Mouse (Mus musculus) retina, embryonic 14.5 days (tissue): ENCODE measurements around the gene Bcl9.
A peak's percentile ranks its signal among the peaks of the same experiment; 100 is the strongest.

Experiments
- DNase-seq: peaks from one replicate; pipeline ENCODE4 v3.0.0-alpha.2; 2015; ENCODE audit warnings: low spot score

Bcl9 gene

DNA sequence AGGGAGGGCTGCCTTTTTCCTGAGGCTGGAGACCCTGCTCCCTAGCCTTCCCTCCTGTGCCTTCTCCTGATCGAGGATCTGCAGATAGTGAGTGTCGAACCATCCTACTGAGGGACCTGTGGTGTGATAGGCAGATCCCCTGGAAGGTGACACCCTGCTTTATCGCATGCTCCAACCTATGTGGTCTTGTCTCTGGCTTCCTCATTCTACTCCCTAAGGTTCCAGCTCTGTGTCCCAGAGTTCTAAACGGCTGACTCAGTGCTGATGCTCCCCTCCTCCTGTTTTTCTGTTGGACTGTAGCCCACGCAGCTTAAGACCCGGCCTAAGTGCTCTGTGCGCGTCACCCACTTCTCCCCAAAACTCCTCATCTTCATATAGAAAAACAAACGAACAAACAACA lies 65.9 kb downstream of the Bcl9 start:
- no peak for DNase-seq

DNA sequence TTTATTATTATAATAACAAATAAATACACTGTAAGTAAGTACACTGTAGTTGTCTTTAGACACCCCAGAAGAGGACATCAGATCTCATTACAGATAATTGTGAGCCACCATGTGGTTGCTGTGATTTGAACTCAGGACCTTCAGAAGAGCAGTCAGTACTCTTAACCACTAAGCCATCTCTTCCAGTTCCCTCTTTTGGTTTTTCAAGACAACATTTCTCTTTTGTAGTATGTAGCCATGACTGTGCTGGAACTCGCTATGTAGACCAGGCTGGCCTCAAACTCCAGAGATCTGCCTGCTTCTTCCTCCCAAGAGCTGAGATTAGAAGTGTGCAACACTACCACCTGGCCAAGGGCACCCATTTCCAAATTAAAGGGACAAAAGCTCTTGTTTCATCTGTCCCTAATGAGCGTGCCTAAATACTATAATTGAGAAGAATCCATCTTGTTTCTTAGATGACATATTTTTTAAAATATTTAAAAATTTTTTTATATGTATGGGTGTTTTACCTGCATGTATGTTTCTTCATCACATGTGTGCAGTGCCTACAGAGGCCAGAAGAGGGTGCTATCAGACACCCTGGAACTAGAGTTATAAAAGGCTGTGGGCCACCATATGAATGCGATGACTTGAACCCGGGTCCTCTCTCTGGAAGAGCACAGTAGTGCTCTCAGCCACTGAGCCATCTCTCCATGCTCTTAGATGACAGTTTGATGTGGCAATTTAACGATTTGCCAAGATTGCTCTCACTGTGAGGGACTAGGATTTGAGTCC lies 66.9 kb downstream of the Bcl9 start:
- DNase-seq, result no peak

DNA sequence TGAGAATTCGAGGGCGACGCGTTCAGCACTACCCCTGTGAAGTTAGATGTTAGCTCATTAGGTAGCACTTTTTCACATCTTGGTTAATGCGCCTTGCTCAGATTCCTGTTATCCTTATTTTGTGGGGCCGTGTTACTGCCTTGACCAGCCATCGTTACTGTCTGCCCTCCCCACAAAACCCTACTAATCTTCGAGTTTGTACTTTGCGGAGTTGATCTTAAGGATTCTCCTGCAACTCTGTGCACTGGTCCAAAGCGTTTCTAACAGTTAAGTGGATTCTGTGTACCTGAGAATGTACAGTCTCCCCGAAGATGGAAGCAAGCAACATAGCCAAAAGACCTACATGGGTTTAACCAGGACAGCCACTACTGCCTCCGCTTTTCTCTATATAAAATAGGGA lies 69.3 kb downstream of the Bcl9 start:
- no peak for DNase-seq

DNA sequence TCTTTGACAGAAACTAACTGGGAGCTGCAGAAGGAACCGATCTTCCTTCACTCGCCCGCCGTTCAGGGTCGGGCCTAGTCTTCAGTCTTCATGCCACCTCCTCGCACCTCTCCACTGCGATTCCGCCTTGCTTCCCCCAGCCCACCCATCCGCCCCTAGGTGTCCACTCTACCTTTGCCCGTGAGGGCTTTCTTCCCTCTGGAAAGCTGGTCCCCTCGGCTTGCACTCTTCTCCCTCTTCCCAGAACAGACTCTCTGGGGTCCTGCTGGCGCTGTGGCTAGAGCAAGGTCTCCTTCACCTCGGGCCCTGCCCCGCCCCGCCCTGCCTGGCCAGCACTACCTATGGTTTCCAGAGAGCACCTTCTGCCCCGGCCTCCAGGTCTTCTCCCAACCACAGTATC lies 69.7 kb downstream of the Bcl9 start:
- no peak for DNase-seq

DNA sequence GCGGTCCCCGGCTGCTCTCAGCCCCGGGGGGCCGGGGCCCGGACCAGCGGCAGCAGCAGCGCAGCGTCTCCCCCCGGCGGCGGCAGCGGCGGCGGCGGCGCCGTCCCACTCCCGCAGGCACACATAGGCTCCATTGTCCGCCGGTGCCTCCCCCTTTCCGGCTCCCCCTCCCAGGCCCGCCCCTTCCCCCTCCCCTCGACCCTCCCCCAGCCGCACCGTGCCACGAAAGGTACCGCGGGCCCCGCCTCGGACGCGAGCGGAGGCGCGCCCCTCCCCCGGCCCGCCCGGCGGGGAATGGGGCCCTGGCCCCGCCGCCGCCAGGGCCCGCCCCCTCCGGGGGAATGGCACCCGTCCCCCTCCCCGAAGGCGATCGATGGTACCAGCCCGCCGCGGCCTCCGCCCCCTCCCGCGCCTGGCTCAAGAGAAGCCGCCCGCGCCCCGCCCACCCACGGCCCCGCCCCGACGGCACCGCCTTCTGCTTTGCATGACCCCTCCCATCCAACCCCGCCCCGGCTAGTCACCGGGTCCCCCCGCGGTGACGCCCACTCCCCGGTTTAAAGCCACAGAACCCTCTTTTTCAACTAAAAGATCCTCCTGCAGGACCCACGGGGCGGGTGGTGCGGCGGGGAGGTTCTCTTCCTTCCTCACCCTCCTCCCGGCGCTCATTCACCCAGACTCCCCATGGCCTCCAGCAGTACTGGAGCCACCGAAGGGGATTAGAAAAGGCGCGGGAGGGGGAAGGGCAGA lies 70.3 kb downstream of the Bcl9 start:
- peak; percentile 94 for DNase-seq

DNA sequence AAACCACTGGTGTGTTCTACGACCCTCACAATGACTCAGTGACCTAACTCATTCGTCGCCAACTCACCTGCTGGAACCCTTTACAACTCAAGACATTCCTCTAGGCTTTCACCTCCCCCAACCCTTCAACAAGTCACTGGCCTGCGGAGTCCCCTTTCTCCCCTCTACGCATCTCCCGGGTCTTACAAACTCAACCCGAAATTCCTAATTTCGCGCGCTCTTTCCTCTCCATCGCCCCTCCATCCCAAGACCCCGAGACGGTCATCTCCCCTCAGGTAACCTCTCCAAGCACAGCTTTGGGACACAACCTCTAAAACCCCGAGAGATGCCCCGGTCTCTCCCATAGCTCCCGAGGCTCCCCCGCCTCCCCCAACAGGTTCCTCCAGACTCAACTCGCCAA lies 71.0 kb downstream of the Bcl9 start:
- DNase-seq, result peak; percentile 40

DNA sequence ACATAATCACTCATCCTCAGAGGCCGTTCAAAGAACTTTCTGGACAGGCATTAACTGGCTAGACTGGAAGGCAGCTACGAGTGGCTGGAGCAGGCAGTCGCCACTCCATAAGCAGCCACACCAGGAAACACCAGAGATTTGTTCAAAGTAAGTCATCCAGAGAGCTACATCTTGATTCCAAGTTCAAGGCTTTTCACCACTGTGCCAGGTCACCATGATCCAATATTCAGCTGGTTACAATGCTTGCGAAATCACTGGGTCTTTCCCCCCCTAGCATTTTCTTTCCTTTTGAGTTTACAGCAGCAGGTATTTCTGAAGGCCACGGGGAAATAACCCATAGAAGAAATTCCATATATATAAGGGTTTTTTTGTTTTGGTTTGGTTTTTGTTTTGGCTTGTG lies 72.5 kb downstream of the Bcl9 start:
- DNase-seq, result no peak

DNA sequence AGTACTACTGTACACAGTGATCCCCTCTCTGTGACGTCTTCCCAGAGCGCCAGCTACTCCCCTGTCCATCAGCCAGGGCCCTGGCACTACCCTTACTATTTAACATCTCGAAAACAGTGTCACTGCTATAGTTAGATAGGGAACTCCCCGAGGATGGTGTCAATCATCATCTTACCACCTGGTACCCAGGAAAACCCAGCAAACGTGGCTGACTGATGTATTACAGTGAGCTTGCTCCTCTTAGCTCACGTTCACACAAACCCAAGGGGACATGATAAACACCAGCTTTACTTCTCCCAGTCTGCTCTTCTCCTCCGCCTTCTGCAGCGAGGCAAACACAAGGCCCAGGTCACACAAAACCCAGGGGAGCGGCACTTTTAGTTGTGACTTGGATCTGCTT lies 74.5 kb downstream of the Bcl9 start:
- no peak for DNase-seq

DNA sequence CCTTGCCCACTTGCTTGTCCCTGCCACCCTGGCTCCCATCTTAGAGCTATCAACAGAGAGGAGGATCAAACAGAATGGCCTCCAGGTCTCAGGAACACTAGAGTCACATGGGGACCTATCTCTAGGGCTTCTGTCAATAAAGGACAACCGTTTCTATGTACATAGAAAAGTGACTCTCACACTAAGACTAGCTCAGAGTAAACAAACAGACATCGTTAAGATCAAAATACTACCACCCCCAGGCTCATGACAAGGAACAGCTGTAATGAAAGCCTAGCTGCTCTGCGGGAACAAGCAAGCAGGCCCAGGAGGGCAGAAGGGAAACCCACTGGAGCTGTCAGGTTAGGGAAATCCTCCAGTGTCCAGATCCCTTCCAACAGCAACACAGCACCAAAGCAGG lies 82.2 kb downstream of the Bcl9 start:
- DNase-seq, result no peak

DNA sequence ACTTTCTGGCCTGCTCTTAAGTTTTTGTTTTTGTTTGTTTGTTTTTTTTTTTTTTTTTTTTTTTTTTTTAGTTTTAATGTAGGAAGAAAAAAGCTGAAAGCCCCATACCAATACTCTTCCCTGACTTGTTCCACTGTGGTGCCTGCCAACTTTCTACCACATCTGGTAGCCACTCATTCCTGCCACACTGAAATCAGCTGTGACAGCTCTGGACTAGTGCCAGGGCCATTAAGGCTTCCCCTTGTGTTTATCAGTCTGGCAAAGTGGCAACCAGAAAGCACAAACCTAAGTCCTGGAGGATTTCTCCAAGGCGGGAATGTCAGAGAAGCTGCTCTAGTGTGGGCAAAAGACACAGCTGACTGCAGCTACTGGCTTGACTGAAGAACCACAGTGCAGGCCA lies 83.3 kb downstream of the Bcl9 start:
- DNase-seq, result no peak

DNA sequence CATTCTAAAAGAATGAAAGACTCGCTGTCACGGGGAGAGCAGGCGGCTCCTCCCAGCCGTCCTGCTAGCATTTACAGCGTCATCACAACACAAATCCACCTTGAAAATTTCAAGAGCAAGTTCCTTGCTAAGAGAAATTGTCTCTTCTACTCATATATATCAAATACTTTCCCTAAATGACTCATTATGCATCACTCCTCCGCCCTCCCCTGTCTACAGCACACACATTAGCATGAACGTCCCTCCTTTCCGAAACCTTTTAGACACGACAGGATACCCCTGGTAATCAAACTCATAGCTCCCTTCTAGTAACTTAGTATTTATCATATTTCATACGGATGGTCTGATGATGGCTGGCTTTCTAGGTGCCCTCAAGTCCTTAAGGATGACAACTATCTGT lies 83.8 kb downstream of the Bcl9 start:
- no peak for DNase-seq

DNA sequence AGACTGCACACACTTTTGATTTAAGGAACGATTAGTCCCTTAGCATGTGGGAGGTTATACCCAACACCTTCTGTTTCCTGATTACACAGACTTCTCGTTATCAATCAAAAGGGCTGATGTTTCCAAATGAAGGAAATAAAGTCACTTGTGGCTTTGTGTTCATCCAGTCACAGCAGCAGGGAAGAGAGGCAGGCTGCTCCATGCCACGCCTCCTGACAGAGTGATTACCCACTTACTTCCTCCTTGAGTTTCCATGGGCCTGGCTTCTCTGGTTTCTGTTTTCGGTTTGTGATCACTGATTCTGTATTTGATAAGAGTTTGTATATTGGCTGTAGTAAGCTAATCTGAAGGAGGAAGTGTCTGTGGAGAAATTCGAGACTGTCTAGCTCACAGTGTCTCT lies 86.5 kb downstream of the Bcl9 start:
- no peak for DNase-seq

DNA sequence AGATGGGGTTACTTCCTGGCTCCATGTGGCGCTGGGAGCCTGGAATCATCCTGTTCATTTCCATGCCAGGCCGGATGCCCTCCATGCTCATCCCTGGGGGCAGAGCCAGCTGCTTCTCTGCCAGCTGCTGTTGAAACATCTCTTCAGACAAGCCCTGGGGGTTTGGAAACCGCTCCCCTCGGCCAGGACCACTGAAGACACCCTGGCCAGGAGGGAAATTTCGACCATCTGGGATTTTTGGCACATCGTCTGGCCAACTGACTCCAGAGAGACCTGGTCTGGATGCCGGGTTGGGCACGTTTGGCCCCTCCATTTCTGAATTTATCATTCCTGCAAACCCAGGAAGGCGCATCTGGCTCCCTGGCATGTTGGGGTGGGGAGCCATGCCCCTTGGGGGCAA lies 88.4 kb downstream of the Bcl9 start:
- no peak for DNase-seq

DNA sequence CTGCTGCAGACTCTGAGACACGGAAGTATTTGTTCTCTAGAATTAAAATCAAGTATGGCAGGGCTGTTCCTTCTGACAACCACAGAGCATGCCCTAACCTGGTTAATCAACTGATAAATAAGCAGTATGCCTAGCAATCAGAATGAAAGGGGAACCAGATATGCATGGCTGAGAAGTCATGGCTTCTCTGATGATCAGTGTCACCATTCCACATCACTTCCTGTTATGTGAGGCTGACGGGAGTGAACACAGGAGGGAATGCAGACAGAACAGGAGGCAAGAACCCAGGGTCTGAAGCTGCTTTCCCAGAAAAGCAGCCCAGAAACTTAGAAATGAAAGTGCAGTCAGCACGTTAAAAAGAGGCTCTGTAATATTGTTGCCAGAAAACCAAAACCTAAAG lies 91.2 kb downstream of the Bcl9 start:
- no peak for DNase-seq

DNA sequence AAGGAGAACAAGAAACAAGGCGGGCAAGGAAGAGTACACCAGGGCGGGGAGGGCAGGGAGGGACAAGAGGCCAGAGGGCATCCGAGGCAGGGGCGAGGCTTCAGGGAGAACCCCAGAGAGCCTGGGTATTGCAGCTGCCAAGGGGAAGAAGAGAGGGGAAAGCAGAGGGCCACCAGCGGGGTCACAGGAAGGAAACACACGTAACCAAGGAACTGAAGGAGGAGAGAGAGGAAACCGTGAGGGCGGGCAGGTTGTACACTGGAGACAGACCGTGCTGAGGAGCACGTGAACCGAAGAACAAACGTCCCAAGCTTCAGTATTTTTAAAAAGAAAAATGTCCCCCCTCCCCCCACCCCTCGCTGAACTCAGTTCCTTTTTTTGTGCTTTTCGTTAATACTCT lies 93.8 kb downstream of the Bcl9 start:
- DNase-seq, result no peak

DNA sequence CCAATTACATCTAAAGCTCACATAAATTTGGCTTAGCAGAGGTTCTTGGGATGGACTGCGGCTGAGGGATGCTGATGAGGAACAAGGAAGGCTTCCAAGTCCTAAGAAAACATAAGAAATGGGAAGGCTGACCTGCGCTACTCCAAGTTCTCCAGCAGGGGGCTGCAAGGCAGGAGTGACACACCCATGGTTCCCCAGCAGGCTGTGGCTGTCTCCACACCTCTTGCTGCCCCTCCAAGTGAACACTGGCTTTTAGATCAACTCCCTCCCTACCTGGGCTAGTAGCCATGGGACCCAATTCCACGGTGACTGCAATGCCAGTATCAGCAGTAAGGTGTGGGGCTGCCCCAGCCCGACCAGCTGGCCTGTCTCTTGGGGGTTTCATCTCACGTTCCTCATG lies 95.8 kb downstream of the Bcl9 start:
- DNase-seq, result peak; percentile 87

DNA sequence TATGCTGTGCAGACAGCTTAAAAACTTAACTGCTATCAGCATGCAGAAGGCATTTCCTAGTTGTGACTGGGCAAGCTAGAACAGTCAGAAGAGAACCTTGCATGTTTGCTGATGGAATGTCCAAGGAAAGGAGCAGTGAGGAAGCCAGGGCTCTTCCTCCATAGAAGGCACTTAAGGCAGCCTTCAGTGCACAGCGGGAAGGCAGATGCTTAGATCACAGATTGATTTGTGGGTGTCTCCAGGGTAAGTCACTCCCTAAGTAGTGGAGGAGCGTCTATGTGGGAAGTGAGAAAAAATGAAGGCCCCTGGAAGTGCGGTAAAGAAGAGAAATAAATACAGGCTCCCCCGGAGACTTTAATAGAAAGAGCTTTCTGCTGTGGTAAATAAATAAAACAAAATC lies 98.5 kb downstream of the Bcl9 start:
- no peak for DNase-seq

DNA sequence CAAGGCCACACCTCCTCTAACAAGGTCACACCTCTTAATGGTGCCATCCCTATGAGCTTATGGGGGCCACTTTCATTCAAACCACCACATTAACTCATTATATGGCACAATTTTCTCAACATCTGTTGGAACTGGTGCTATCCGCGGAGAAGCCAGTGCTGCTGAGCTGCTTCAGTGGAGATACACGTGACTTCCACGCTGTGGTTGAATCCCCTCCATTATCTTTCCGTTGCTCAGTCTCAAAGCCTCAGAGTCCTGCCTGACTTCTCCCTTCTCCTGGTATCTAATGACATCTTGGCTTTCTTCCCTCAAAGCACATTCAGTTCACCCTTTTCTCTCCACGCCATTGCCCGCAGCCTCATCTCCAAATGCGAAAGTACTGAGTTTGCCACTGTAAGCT lies 101.1 kb downstream of the Bcl9 start:
- DNase-seq, result no peak

DNA sequence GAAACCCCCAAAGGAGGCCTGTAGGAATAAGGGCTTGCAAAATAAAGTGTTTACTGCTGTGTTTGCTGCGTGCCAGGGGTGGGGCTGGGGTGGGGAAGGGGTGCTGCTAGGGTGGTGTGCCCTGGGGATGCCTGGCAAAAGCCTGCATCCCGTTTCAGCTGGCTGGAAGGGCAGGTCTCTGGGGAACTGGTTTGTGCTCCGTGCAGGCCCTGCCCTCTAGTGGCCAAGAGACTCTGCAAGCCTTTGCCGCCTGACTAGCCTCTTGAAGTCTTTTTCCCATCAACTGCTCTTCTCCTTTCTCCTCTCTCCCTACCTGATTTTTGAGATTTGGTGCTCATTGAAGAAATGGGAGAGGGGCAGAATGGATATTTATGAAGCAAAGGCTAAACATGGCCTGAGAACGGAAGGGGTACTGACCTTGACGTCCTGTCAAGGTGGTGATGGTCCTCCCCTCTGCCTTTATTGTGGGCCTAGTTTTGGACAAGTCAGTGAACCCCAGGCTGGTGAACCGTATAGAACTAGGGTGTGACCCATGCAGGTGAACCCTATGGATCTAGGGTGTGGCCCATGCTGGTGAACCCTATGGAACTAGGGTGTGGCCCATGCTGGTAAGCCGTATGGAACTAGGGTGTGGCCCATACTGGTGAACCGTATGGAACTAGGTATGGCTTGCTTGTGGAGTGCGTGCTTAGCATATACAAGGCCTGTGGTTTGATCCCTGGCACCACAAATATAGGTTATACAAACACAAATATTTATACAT lies 112.4 kb downstream of the Bcl9 start:
- DNase-seq, result peak; percentile 87

DNA sequence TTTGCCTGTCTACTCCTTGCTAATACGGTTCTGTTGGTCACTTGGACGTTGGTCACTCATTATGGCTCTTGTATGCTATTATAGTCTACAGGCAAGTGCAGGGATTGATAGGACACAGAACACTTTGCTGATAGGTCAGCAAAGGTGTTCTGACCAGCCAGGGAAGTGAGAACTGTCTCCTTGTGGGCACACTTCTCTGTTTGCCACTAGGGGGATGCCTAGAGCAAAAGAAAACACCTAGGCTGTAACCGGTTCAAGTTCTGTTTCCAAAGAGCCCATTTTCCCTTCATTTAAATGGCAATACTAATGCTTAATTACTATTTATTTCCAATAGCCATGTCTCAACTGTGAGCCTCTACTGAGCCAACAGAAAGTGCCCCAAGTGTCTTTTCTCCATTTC lies 113.9 kb downstream of the Bcl9 start:
- no peak for DNase-seq

DNA sequence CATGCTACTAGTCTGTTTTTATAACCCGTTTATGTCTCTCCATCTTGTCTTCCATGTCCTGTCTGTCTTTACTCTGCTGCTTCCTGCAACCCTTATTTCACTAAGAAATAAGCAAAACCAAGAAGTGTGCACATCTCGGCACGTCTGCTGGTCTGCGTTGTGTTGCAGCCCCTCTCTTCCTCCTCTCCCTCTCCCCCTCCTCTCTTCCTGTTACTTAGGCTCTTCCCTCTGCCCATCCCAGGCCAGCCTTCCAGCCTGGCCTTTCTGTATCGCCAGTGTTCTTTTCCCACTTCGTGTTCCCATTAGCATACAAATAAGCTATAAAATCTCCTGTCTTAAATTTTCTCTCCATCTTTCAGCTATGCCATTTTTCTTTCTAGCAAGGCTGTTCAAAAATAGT lies 117.2 kb downstream of the Bcl9 start:
- no peak for DNase-seq

DNA sequence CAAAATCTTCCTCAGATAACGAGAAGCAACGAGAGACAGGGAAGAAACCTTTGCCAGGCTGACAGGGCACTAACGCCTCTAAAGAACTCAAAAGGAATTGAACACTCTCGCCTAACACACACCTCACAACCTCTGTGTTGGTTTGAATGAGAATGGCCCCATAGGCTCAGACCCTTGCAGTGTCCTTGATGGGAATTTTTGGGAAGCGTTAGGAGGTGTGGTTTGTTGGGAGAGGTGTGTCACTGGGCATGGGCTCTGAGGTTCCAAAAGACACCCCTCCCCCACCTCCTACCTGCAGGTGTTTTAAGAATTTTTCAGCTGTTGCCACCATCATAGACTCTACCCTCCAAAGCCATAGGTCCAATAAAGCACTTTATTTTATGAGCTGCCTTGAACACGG lies 118.8 kb downstream of the Bcl9 start:
- DNase-seq, result no peak

DNA sequence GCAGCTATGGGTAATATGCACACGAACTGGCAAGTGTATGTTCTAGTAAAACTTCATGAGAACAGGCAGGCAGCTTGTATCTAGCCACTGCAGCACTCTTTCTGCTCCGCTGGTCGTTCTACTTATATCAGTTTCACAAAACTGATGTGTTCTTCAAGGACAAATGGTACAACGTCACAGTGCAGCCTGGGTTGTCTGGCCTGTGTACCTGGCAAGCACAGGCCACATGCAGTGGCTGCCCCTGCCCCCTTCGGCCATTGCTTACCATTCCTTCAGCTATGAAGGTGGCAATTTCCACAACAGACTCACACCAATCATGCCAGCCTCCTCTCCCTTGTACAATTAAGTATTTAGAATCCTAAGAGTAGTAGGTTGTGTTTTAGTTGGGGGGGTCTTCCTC lies 125.1 kb downstream of the Bcl9 start:
- no peak for DNase-seq
